Mouse (Mus musculus): Measurements from ENCODE around the gene Dab1. TPM values are rescaled to one million over a fixed set of nuclear protein-coding genes. Genes with fewer than 3 reads are reported as not detected.

The Dab1 gene
- polyA plus RNA-seq, 1 experiment from 2014 or later = 106 TPM

GRCm38 (mm10) chr4:104307781-104308180 is 688.6 kb downstream of the Dab1 start:
- WGBS = 77% methylated on average over 2 of the region's 2 CpGs
- H3K27ac ChIP-seq (ENCODE audit: low read depth, low read length) = no peak overlapping the region

GRCm38 (mm10) chr4:104326221-104326620 is 707.1 kb downstream of the Dab1 start:
- H3K9ac ChIP-seq (ENCODE audit: low read length) = no peak overlapping the region
- ATAC-seq = no peak
- H3K36me3 ChIP-seq (ENCODE audit: control insufficient read depth, insufficient read depth, low read length) = no peaks in the 10 kb centered on the region
- peak; percentile 64 for DNase-seq (ENCODE audit: low spot score)
- H3K27me3 ChIP-seq (replicated peaks; ENCODE audit: control insufficient read depth, insufficient read depth, low read length) = no peaks in the 10 kb centered on the region
- H3K27ac ChIP-seq (ENCODE audit: low read depth, low read length) = no peak overlapping the region
- no peaks in the 10 kb centered on the region for H3K9me3 ChIP-seq (replicated peaks; ENCODE audit: control insufficient read depth, low read length)
- H3K4me1 ChIP-seq (ENCODE audit: control insufficient read depth, insufficient read depth, low read length) = peaks cover 12% of the 10 kb centered on the region; the same call in 1 of the 2 replicates
- 13% methylated on average over 5 of the region's 5 CpGs for WGBS
- H3K4me2 ChIP-seq (ENCODE audit: low read length) = no peak overlapping the region
- no peak overlapping the region for H3K4me3 ChIP-seq (ENCODE audit: low read depth, low read length)

More at GRCm38 (mm10) chr4:104307781-104308180, 688.6 kb downstream of the Dab1 start:
- Histone ChIP-seq H3K4me3 (ENCODE audit: low read depth, low read length) (no peak overlapping the region), H3K4me2 (ENCODE audit: low read length) (no peak overlapping the region), H3K9me3 (replicated peaks; ENCODE audit: control insufficient read depth, low read length) (no peaks in the 10 kb centered on the region), H3K4me1 (ENCODE audit: control insufficient read depth, insufficient read depth, low read length) (peaks cover 6% of the 10 kb centered on the region; the same call in 1 of the 2 replicates), H3K27me3 (replicated peaks; ENCODE audit: control insufficient read depth, insufficient read depth, low read length) (no peaks in the 10 kb centered on the region), H3K36me3 (ENCODE audit: control insufficient read depth, insufficient read depth, low read length) (no peaks in the 10 kb centered on the region), H3K9ac (ENCODE audit: low read length) (no peak overlapping the region)
- DNase-seq (ENCODE audit: low spot score) (no peak), ATAC-seq (no peak)

GRCm38 (mm10) chr4:104331896-104332295 is 712.7 kb downstream of the Dab1 start:
- Histone ChIP-seq H3K9ac (ENCODE audit: low read length) (no peak overlapping the region), H3K36me3 (ENCODE audit: control insufficient read depth, insufficient read depth, low read length) (no peaks in the 10 kb centered on the region), H3K9me3 (replicated peaks; ENCODE audit: control insufficient read depth, low read length) (no peaks in the 10 kb centered on the region), H3K27me3 (replicated peaks; ENCODE audit: control insufficient read depth, insufficient read depth, low read length) (no peaks in the 10 kb centered on the region), H3K4me1 (ENCODE audit: control insufficient read depth, insufficient read depth, low read length) (peaks cover 19% of the 10 kb centered on the region), H3K4me2 (ENCODE audit: low read length) (no peak overlapping the region), H3K27ac (ENCODE audit: low read depth, low read length) (no peak overlapping the region), H3K4me3 (ENCODE audit: low read depth, low read length) (no peak overlapping the region)
- WGBS = 38% methylated on average over 6 of the region's 6 CpGs
- DNase-seq (ENCODE audit: low spot score) (peak; percentile 64), ATAC-seq (no peak)

- Histone ChIP-seq H3K36me3 (ENCODE audit: control insufficient read depth, insufficient read depth, low read length) (no peaks in the 10 kb centered on the region), H3K4me1 (ENCODE audit: control insufficient read depth, insufficient read depth, low read length) (peaks cover 19% of the 10 kb centered on the region), H3K27ac (ENCODE audit: low read depth, low read length) (no peak overlapping the region), H3K9ac (ENCODE audit: low read length) (no peak overlapping the region), H3K4me2 (ENCODE audit: low read length) (no peak overlapping the region), H3K27me3 (replicated peaks; ENCODE audit: control insufficient read depth, insufficient read depth, low read length) (no peaks in the 10 kb centered on the region), H3K4me3 (ENCODE audit: low read depth, low read length) (no peak overlapping the region), H3K9me3 (replicated peaks; ENCODE audit: control insufficient read depth, low read length) (no peaks in the 10 kb centered on the region)
- 19% methylated on average over 3 of the region's 3 CpGs for WGBS
- DNase-seq (ENCODE audit: low spot score) = peak; percentile 68
- ATAC-seq = peak; percentile 72
Measured at GRCm38 (mm10) chr4:104332399-104332798, 713.2 kb downstream of the Dab1 start.

GRCm38 (mm10) chr4:104337279-104337678 is 718.1 kb downstream of the Dab1 start:
- Histone ChIP-seq H3K4me2 (ENCODE audit: low read length) (no peak overlapping the region), H3K9ac (ENCODE audit: low read length) (no peak overlapping the region), H3K9me3 (replicated peaks; ENCODE audit: control insufficient read depth, low read length) (no peaks in the 10 kb centered on the region), H3K4me3 (ENCODE audit: low read depth, low read length) (no peak overlapping the region), H3K27me3 (replicated peaks; ENCODE audit: control insufficient read depth, insufficient read depth, low read length) (no peaks in the 10 kb centered on the region), H3K4me1 (ENCODE audit: control insufficient read depth, insufficient read depth, low read length) (peaks cover 9% of the 10 kb centered on the region), H3K36me3 (ENCODE audit: control insufficient read depth, insufficient read depth, low read length) (no peaks in the 10 kb centered on the region), H3K27ac (ENCODE audit: low read depth, low read length) (no peak overlapping the region)
- no peak for ATAC-seq
- WGBS = 40% methylated on average over 10 of the region's 10 CpGs
- no peak for DNase-seq (ENCODE audit: low spot score)

- ATAC-seq (no peak), DNase-seq (ENCODE audit: low spot score) (no peak)
- Histone ChIP-seq H3K27me3 (replicated peaks; ENCODE audit: control insufficient read depth, insufficient read depth, low read length) (no peaks in the 10 kb centered on the region), H3K9me3 (replicated peaks; ENCODE audit: control insufficient read depth, low read length) (no peaks in the 10 kb centered on the region), H3K27ac (ENCODE audit: low read depth, low read length) (no peak overlapping the region), H3K4me3 (ENCODE audit: low read depth, low read length) (no peak overlapping the region), H3K4me2 (ENCODE audit: low read length) (no peak overlapping the region), H3K36me3 (ENCODE audit: control insufficient read depth, insufficient read depth, low read length) (no peaks in the 10 kb centered on the region), H3K9ac (ENCODE audit: low read length) (no peak overlapping the region), H3K4me1 (ENCODE audit: control insufficient read depth, insufficient read depth, low read length) (no peaks in the 10 kb centered on the region; the same call in 1 of the 2 replicates)
- WGBS = 91% methylated on average over 2 of the region's 2 CpGs
Measured at GRCm38 (mm10) chr4:104338382-104338781, 719.2 kb downstream of the Dab1 start.

- Histone ChIP-seq H3K27ac (ENCODE audit: low read depth, low read length) (no peak overlapping the region), H3K9ac (ENCODE audit: low read length) (no peak overlapping the region), H3K4me3 (ENCODE audit: low read depth, low read length) (no peak overlapping the region), H3K9me3 (replicated peaks; ENCODE audit: control insufficient read depth, low read length) (no peaks in the 10 kb centered on the region), H3K4me2 (ENCODE audit: low read length) (no peak overlapping the region), H3K4me1 (ENCODE audit: control insufficient read depth, insufficient read depth, low read length) (peaks cover 7% of the 10 kb centered on the region; the same call in 1 of the 2 replicates), H3K36me3 (ENCODE audit: control insufficient read depth, insufficient read depth, low read length) (no peaks in the 10 kb centered on the region), H3K27me3 (replicated peaks; ENCODE audit: control insufficient read depth, insufficient read depth, low read length) (no peaks in the 10 kb centered on the region)
- DNase-seq (ENCODE audit: low spot score) = no peak
- no peak for ATAC-seq
- WGBS = 53% methylated on average over 1 of the region's 1 CpGs
Measured at GRCm38 (mm10) chr4:104361345-104361744, 742.2 kb downstream of the Dab1 start.

- H3K9ac ChIP-seq (ENCODE audit: low read length) = peak overlapping the region; percentile 89
- ATAC-seq = no peak
- H3K27me3 ChIP-seq (replicated peaks; ENCODE audit: control insufficient read depth, insufficient read depth, low read length) = no peaks in the 10 kb centered on the region
- H3K4me1 ChIP-seq (ENCODE audit: control insufficient read depth, insufficient read depth, low read length) = peaks cover 21% of the 10 kb centered on the region
- peak overlapping the region; percentile 74 for H3K4me2 ChIP-seq (ENCODE audit: low read length)
- no peaks in the 10 kb centered on the region for H3K9me3 ChIP-seq (replicated peaks; ENCODE audit: control insufficient read depth, low read length)
- H3K27ac ChIP-seq (ENCODE audit: low read depth, low read length) = peak overlapping the region; percentile 94
- peak; percentile 47 for DNase-seq (ENCODE audit: low spot score)
- H3K36me3 ChIP-seq (ENCODE audit: control insufficient read depth, insufficient read depth, low read length) = no peaks in the 10 kb centered on the region
- H3K4me3 ChIP-seq (ENCODE audit: low read depth, low read length) = peak overlapping the region; percentile 74
- 7% methylated on average over 8 of the region's 8 CpGs for WGBS
Measured at GRCm38 (mm10) chr4:104366491-104366890, 747.3 kb downstream of the Dab1 start.

GRCm38 (mm10) chr4:104366894-104367740 is 748.0 kb downstream of the Dab1 start:
- ATAC-seq (peak; percentile 88), DNase-seq (ENCODE audit: low spot score) (peak; percentile 90)
- H3K4me1 ChIP-seq (ENCODE audit: control insufficient read depth, insufficient read depth, low read length) = peaks cover 21% of the 10 kb centered on the region
- H3K27ac ChIP-seq (ENCODE audit: low read depth, low read length) = peak overlapping the region; percentile 94
- H3K4me3 ChIP-seq (ENCODE audit: low read depth, low read length) = peak overlapping the region; percentile 74
- WGBS = under 1% methylated on average over 77 of the region's 94 CpGs
- no peaks in the 10 kb centered on the region for H3K27me3 ChIP-seq (replicated peaks; ENCODE audit: control insufficient read depth, insufficient read depth, low read length)
- H3K9ac ChIP-seq (ENCODE audit: low read length) = peak overlapping the region; percentile 89
- no peaks in the 10 kb centered on the region for H3K9me3 ChIP-seq (replicated peaks; ENCODE audit: control insufficient read depth, low read length)
- H3K36me3 ChIP-seq (ENCODE audit: control insufficient read depth, insufficient read depth, low read length) = no peaks in the 10 kb centered on the region
- H3K4me2 ChIP-seq (ENCODE audit: low read length) = peak overlapping the region; percentile 74
